17 mouse cellular contexts compared by ENCODE assay signal in the genomic region with DNA sequence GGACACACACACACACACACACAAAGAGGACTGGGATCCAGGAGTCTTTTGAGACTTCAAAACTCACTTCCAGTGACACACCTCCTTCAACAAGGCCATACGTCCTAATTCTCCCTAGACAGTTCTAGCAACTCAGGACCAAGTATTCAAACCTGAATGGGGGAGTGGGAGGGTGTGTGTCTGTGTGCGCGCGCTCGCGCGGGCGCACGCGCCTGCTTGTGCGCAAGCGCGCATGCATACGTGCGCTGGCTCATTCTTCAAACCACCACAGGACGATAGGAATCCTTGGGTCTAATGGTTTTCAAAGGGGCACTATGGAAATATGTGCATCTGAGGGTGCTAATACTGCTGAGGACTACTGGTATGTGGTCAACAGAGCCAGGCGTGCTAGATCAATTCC. TPM values are rescaled to one million over a fixed set of nuclear protein-coding genes. Genes with fewer than 3 reads are reported as not detected.
A peak's percentile ranks its signal among the peaks of the same experiment; 100 is the strongest.
DNase-seq lines count a peak whose midpoint lies in the region; ATAC-seq lines count a peak whose summit lies in the region.
"Had no signal": no experiment of that assay in that cellular context is flagged by ENCODE, and none has a peak within 500 bp of the region (broad histone marks: within the 10 kb centered on the region; RNA-seq: fewer than 3 reads in every experiment).

No protein-coding gene starts in this region.

- H3K27me3 ChIP-seq in forebrain, embryonic 15.5 days, result no peaks in the 10 kb centered on the region
- H3K27me3 ChIP-seq in forebrain, embryonic 11.5 days (ENCODE audit: control insufficient read depth, insufficient read depth, low read length), result no peaks in the 10 kb centered on the region; the same call in 1 of the 2 replicates
- H3K27me3 ChIP-seq in neural tube, embryonic 12.5 days (replicated peaks), result no peaks in the 10 kb centered on the region
- peaks cover 8% of the 10 kb centered on the region; the same call in 1 of the 2 replicates for H3K27me3 ChIP-seq in midbrain, embryonic 13.5 days
- H3K27me3 ChIP-seq: heart, embryonic 15.5 days; liver, embryonic 13.5 days had no signal

- H3K9ac ChIP-seq in forebrain, embryonic 15.5 days (replicated peaks), result no peak overlapping the region
- H3K9ac ChIP-seq in forebrain, embryonic 11.5 days (ENCODE audit: low read length), result no peak overlapping the region
- H3K9ac ChIP-seq in neural tube, embryonic 12.5 days, result no peak overlapping the region
- H3K9ac ChIP-seq in midbrain, embryonic 13.5 days (replicated peaks), result no peak overlapping the region
- H3K9ac ChIP-seq: limb, embryonic 12.5 days had no signal

- H3K4me2 ChIP-seq in forebrain, embryonic 15.5 days (replicated peaks), result no peak overlapping the region
- H3K4me2 ChIP-seq in forebrain, embryonic 11.5 days (ENCODE audit: low read depth, low read length, severe bottlenecking), result no peak overlapping the region
- H3K4me2 ChIP-seq in neural tube, embryonic 12.5 days (replicated peaks), result peak overlapping the region; percentile 74; the same call in 1 of the 2 replicates
- H3K4me2 ChIP-seq in midbrain, embryonic 13.5 days (replicated peaks), result no peak overlapping the region

- H3K4me1 ChIP-seq in forebrain, embryonic 15.5 days, result peaks cover 19% of the 10 kb centered on the region
- H3K4me1 ChIP-seq in forebrain, embryonic 11.5 days (replicated peaks; ENCODE audit: control insufficient read depth, insufficient read depth, low read length), result no peaks in the 10 kb centered on the region; the same call in 1 of the 2 replicates
- H3K4me1 ChIP-seq in neural tube, embryonic 12.5 days, result peaks cover 3% of the 10 kb centered on the region; the same call in 1 of the 2 replicates
- peaks cover 15% of the 10 kb centered on the region for H3K4me1 ChIP-seq in midbrain, embryonic 13.5 days (replicated peaks)

- 0 out of 2 replicates have a peak overlapping the region, but pooled peaks have one; percentile 99 for H3K27ac ChIP-seq in forebrain, embryonic 15.5 days (replicated peaks)
- no peak overlapping the region for H3K27ac ChIP-seq in forebrain, embryonic 11.5 days (ENCODE audit: low read depth, low read length)
- H3K27ac ChIP-seq in neural tube, embryonic 12.5 days, result no peak overlapping the region
- 0 out of 2 replicates have a peak overlapping the region, but pooled peaks have one; percentile 9 for H3K27ac ChIP-seq in midbrain, embryonic 13.5 days

- no peaks in the 10 kb centered on the region for H3K36me3 ChIP-seq in forebrain, embryonic 15.5 days
- no peaks in the 10 kb centered on the region; the same call in 1 of the 2 replicates for H3K36me3 ChIP-seq in forebrain, embryonic 11.5 days (ENCODE audit: control insufficient read depth, insufficient read depth, low read length)
- H3K36me3 ChIP-seq in neural tube, embryonic 12.5 days, result no peaks in the 10 kb centered on the region
- no peaks in the 10 kb centered on the region for H3K36me3 ChIP-seq in midbrain, embryonic 13.5 days
- H3K36me3 ChIP-seq: heart, embryonic 15.5 days had no signal

- no peaks in the 10 kb centered on the region for H3K9me3 ChIP-seq in forebrain, embryonic 15.5 days
- no peaks in the 10 kb centered on the region for H3K9me3 ChIP-seq in forebrain, embryonic 11.5 days (ENCODE audit: control insufficient read depth, low read length)
- no peaks in the 10 kb centered on the region for H3K9me3 ChIP-seq in neural tube, embryonic 12.5 days
- no peaks in the 10 kb centered on the region for H3K9me3 ChIP-seq in midbrain, embryonic 13.5 days
- H3K9me3 ChIP-seq: heart, embryonic 15.5 days; limb, embryonic 12.5 days; liver, embryonic 13.5 days had no signal

- H3K4me3 ChIP-seq in forebrain, embryonic 15.5 days, result no peak overlapping the region
- no peak overlapping the region for H3K4me3 ChIP-seq in forebrain, embryonic 11.5 days (ENCODE audit: low read depth, low read length)
- no peak overlapping the region for H3K4me3 ChIP-seq in neural tube, embryonic 12.5 days
- no peak overlapping the region for H3K4me3 ChIP-seq in midbrain, embryonic 13.5 days (replicated peaks)

- 73% methylated on average over 17 of the region's 17 CpGs for WGBS in forebrain, embryonic 15.5 days
- WGBS in forebrain, embryonic 11.5 days, result 81% methylated on average over 17 of the region's 17 CpGs
- WGBS in neural tube, embryonic 12.5 days, result 76% methylated on average over 17 of the region's 17 CpGs
- WGBS in midbrain, embryonic 13.5 days, result 82% methylated on average over 17 of the region's 17 CpGs

- no peak for DNase-seq in forebrain, embryonic 11.5 days (ENCODE audit: low spot score)
- no peak for DNase-seq in neural tube, embryonic 10.5 days (ENCODE audit: extremely low spot score, low spot score)
- no peak for DNase-seq in layer of hippocampus, adult 18-20 months (ENCODE audit: low spot score in 2 of 2)
- DNase-seq in ovary, postnatal 14 days (ENCODE audit: low spot score), result no peak
- DNase-seq: adrenal gland, postnatal 36 days; B cell, adult 2 months; heart, adult 11 months; kidney, adult 8-10 months; kidney, postnatal 25 days; layer of hippocampus, adult 9-11 months; liver, embryonic 13.5 days; thymus, postnatal 4 days had no signal

- no peak for ATAC-seq in forebrain, embryonic 15.5 days (replicated peaks)
- ATAC-seq in forebrain, embryonic 11.5 days (replicated peaks; ENCODE audit: low FRiP score), result no peak
- ATAC-seq in neural tube, embryonic 12.5 days (ENCODE audit: low FRiP score, low read depth), result no peak
- ATAC-seq in midbrain, embryonic 13.5 days, result no peak

RNA-seq across cellular contexts. Expression of gene Ddx3x, which starts 1.8 kb away (rescaled TPM):
- polyA plus RNA-seq in forebrain, embryonic 15.5 days (2015; fragmentation: Nextera tagmentation; extraction: Ambion mirVana), result 124 and 127 TPM in 2 replicates
- polyA plus RNA-seq in forebrain, embryonic 11.5 days (2014; fragmentation: Nextera tagmentation; extraction: Ambion mirVana), result 193 and 198 TPM in 2 replicates
- 148 and 162 TPM in 2 replicates for polyA plus RNA-seq in neural tube, embryonic 12.5 days (2016; fragmentation: Nextera tagmentation; extraction: Ambion mirVana)
- polyA plus RNA-seq in midbrain, embryonic 13.5 days (2015; fragmentation: Nextera tagmentation; extraction: Ambion mirVana), result 128 and 144 TPM in 2 replicates
- 100 to 1,000 TPM; 144 to 220 TPM for total RNA-seq in layer of hippocampus, adult 18-20 months (2021)

Comparison
In these comparisons a context has a peak if more than half of its experiments do, and no peak if none do; other contexts are left out.
1. H3K27ac ChIP-seq: peak in forebrain, embryonic 15.5 days (single experiment) and midbrain, embryonic 13.5 days (single experiment); none in forebrain, embryonic 11.5 days (single experiment) and neural tube, embryonic 12.5 days (single experiment).